Mouse (Mus musculus) cerebellum, adult 2 months (tissue): ENCODE data around the gene Shld2. TPM values are rescaled to one million over a fixed set of nuclear protein-coding genes. Genes with fewer than 3 reads are reported as not detected.
A peak's percentile ranks its signal among the peaks of the same experiment; 100 is the strongest.
"Not testable (repeated sequence)": the region's sequence is repeated elsewhere in the genome, so short reads cannot be mapped to it uniquely, and the experiment has no call there.

Experiments
- DNase-seq, 2 experiments: peaks; one replicate each; pipeline ENCODE4 v3.0.0; 2021
- H3K27ac ChIP-seq: fragments of 200-500 bp; 2 replicates; pipeline ENCODE4 v1.5.1; 2012; ENCODE audit warnings: low read length, control low read depth, inconsistent platforms; ENCODE audit not compliant: insufficient read depth
- H3K27me3 ChIP-seq: fragments of 200-500 bp; 2 replicates; pipeline ENCODE4 v1.6.1; 2012; ENCODE audit warnings: inconsistent platforms, mild to moderate bottlenecking, low read length, moderate library complexity; ENCODE audit not compliant: control insufficient read depth, insufficient read depth
- H3K4me1 ChIP-seq: fragments of 200-500 bp; 2 replicates; pipeline ENCODE4 v1.6.1; 2011; ENCODE audit warnings: low read length; ENCODE audit not compliant: control insufficient read depth, insufficient read depth
- H3K4me3 ChIP-seq: fragments of 200-500 bp; replicated peaks from 2 replicates; pipeline ENCODE3; 2011; ENCODE audit warnings: mild to moderate bottlenecking, low read depth, low read length, control low read depth; ENCODE audit not compliant: insufficient read depth
- CTCF ChIP-seq: fragments of 200-500 bp; IDR thresholded peaks from 2 replicates; pipeline ENCODE4 v1.5.1; 2011; ENCODE audit warnings: low read depth, mild to moderate bottlenecking, control low read depth, low read length, moderate library complexity, borderline replicate concordance; ENCODE audit not compliant: insufficient read depth
- POLR2A ChIP-seq: fragments of 200-500 bp; IDR thresholded peaks from 2 replicates; pipeline ENCODE4 v1.6.1; 2011; ENCODE audit warnings: low read length, control low read depth, borderline replicate concordance; ENCODE audit not compliant: insufficient read depth
- WGBS: fragments of 180-500 bp; shearing (Covaris S2); methylation state at CpG from one replicate; pipeline ENCODE4 v1.1.7; 2018; 5-methylcytosine and 5-hydroxymethylcytosine counted together
- polyA plus RNA-seq: library from polyadenylated mRNA; depleted of rRNA; stranded (reverse); fragments of >200 nt; gene quantifications from 2 replicates; pipeline ENCODE4 v1.2.3, GENCODE M21; 2012

The Shld2 gene
- polyA plus RNA-seq, 1 experiment = 4.5 TPM

DNA sequence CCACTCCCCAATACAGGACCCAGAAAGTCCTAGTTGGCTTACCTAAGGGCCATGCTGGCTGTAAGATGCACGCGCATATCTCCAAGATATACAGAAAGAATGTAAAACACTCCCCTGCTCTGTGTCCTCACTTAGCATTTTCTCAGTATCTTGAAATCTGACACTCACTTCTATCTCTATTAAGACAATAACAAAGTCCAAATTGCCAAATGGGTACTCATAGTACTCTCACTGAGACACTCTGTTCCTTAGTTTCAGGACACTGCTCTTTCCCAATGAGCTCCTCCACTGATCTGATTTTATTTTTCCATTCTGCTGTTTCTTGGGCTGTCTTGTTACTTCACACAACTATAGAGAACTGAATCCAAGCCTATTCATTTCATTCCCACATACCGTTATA lies 36.2 kb downstream of the Shld2 start:
- no peak for TF ChIP-seq CTCF
- no peak for TF ChIP-seq POLR2A
- H3K4me1 ChIP-seq = no peaks in the 10 kb centered on the region
- 96% methylated on average over 3 of the region's 3 CpGs for WGBS
- no peak for DNase-seq
- no peaks in the 10 kb centered on the region for H3K27me3 ChIP-seq
- H3K27ac ChIP-seq = no peak overlapping the region
- no peak overlapping the region for H3K4me3 ChIP-seq

DNA sequence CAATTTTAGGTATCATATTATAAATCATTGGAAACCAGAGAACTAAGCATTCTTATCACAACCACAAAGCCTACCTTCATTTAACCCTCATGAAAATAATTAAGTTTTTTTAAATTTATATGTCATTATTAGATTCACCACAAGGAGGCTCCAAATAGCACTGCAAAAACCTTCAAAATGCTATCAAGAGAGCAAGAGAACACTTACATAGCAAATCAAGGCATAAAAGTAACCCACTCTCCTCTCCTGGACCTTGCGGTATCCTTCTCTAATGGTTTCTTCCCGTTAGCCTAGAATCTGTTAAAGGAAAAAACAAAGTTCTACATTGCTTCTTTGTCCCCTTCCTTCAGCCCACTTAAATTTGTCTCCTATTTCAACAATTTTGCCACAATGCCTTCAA lies 37.0 kb downstream of the Shld2 start:
- Histone ChIP-seq H3K4me3 (no peak overlapping the region), H3K4me1 (no peaks in the 10 kb centered on the region), H3K27me3 (no peaks in the 10 kb centered on the region), H3K27ac (no peak overlapping the region)
- 37% methylated on average over 2 of the region's 2 CpGs for WGBS
- peak in 1 of 2 experiments; percentile 13 for DNase-seq
- TF ChIP-seq POLR2A (no peak), CTCF (peak; percentile 20; the same call in 1 of the 2 replicates)

DNA sequence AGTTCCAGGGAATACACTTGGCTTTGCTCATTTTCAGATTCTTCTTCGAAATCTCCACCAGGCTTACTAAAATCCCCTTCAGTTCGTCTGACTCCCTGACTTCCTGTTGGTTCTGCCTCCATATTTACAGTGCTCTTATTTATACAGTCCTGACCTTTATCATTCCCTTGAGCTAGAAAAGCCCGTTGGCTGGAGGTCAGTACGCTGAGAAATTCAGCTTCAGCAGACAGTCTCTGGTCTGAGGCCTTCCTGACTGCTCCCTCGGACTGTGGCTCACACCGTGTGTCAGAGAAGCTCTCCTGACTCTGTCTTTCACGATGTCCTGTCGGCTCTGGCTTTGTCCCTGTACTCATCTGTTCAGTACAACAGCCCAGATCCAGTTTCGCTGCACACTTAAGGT lies 42.2 kb downstream of the Shld2 start:
- WGBS = 86% methylated on average over 9 of the region's 9 CpGs
- TF ChIP-seq CTCF (no peak), POLR2A (no peak)
- H3K27me3 ChIP-seq = no peaks in the 10 kb centered on the region
- DNase-seq = no peak
- H3K27ac ChIP-seq = no peak overlapping the region
- no peaks in the 10 kb centered on the region for H3K4me1 ChIP-seq
- H3K4me3 ChIP-seq = no peak overlapping the region

DNA sequence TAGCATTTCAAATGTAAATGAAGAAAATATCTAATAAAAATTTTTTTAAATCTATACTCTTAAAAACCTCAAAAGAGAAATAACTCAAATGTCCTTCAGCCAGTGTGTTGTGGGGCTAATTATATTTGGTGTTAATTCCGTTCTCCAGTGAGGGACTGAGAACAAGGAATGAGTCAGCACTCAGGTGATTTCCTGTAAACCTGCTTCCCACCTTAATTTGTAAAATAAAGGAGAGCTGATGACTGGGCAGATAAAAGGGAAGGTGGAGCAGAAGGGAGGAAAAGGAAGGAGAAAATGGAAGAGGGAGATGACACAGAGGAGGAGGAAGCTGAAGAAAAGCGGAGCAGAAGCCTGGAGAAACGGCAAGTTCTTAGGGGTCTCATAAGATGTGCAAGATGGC lies 51.8 kb downstream of the Shld2 start:
- H3K27ac ChIP-seq, DNase-seq, H3K4me3 ChIP-seq, H3K4me1 ChIP-seq, H3K27me3 ChIP-seq: not testable (repeated sequence)
- WGBS = 73% methylated on average over 3 of the region's 3 CpGs

DNA sequence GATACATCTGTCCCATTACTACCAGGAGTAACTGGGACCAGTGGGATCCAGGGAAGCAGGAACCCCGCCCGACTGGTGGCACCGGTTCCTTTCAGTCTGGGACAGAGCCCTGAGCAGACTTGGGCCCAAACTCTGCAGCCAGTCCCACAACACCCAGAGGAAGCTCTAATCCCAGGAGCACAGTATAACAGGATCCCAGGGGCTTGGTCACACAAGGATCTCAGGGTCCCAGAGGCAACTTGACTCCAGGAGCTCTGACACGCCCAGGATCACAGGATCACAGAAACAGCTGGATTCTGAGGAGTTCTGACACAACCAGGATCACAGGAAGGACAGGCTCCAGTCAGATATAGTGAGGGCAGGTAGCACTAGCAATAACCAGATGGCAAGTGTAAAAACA lies 57.0 kb downstream of the Shld2 start:
- Histone ChIP-seq H3K27ac (no peak overlapping the region), H3K27me3 (no peaks in the 10 kb centered on the region), H3K4me3 (no peak overlapping the region), H3K4me1 (no peaks in the 10 kb centered on the region)
- no peak for DNase-seq
- 95% methylated on average over 4 of the region's 4 CpGs for WGBS
- no peak for TF ChIP-seq POLR2A
- no peak for TF ChIP-seq CTCF

DNA sequence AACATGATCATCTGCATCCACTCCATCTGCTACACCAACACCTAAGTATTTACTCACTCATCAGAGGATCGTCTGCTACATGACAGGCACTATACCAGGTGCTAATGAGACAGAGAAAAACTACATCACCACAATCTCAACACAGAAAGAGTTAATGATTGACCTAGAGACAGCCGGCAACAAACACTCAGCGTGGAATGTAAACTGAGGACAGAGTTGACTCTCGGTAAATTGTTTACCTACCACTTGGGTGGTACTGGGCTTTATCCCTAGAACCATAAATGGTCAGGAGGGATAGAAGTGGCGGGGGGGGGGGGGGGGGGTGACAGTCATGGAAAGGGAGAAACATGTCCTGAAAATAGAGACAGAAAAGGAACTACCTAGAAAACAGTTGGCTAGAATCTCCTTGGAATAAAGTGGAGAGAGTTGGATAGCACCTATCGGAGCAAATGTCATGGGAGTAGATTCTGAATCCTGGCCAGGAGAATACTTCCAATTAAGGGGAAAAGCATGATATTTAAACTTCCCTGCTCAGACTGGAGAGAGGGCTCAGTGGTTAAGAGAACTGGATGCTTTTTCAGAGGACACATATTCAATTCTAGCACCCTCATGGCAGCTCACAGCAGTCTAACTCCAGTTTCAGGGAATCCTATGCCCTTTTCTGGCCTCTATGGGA lies 57.7 kb downstream of the Shld2 start:
- 81% methylated on average over 6 of the region's 6 CpGs for WGBS

DNA sequence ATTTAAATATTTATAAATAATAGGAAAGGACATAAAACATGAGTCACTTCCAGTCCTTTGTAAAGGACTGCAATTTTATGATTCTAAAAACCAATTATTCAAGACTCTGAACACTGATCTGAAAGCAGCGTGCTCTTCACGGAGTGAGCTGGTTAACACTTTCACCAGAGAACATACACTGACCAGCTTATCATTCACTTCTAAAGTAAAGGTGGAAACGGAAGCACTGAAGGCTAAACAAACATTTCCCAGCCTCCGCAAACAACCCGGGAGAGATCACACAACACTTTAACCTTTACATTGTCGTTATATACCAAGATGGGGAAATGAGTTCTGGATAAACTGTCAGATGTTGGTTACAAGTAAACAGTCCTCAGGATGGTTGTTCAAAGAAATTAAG lies 69.6 kb downstream of the Shld2 start:
- no peaks in the 10 kb centered on the region for H3K27me3 ChIP-seq
- 95% methylated on average over 6 of the region's 6 CpGs for WGBS
- H3K4me1 ChIP-seq = no peaks in the 10 kb centered on the region
- no peak overlapping the region for H3K4me3 ChIP-seq
- TF ChIP-seq CTCF (no peak), POLR2A (no peak)
- no peak overlapping the region for H3K27ac ChIP-seq
- no peak for DNase-seq

More for the DNA sequence above, 57.7 kb downstream of the Shld2 start:
- no peak for DNase-seq
- H3K4me1 ChIP-seq = no peaks in the 10 kb centered on the region
- no peak overlapping the region for H3K4me3 ChIP-seq
- H3K27me3 ChIP-seq = no peaks in the 10 kb centered on the region
- no peak overlapping the region for H3K27ac ChIP-seq
- TF ChIP-seq CTCF = no peak
- TF ChIP-seq POLR2A = no peak

DNA sequence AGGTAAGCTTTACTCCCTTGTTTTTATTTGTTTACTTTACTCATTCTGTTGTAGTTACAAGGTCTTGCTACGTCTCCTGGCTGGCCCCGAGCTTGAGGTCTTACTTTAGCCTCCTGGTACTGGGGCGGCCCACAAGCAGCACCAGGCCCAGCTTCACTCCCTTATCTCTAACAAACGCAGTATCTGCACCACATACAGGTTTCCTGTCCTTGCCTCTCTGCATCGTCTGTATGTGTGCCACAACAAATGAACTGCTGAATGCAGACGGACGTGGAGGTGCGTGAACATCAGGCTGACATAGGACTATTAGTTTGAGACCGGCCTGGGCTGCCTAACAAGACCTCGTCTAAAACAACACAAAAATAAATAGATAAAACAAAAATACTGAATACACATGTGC lies 70.0 kb downstream of the Shld2 start:
- WGBS = 91% methylated on average over 10 of the region's 10 CpGs
- no peak overlapping the region for H3K27ac ChIP-seq
- no peaks in the 10 kb centered on the region for H3K4me1 ChIP-seq
- no peaks in the 10 kb centered on the region for H3K27me3 ChIP-seq
- no peak for DNase-seq
- no peak for TF ChIP-seq POLR2A
- TF ChIP-seq CTCF = no peak
- H3K4me3 ChIP-seq = no peak overlapping the region
